Mouse (Mus musculus): ENCODE measurements around the gene Chn1.

Chn1 gene

GRCm38 (mm10) chr2:73561665-73562063 is 213.5 kb downstream of the Chn1 start:
- ChIA-PET POLR2A (interaction anchor here in 3 of 4 experiments (0.6 to 4.8 kb wide), 50 partner anchors 8 to 1106 kb away, joined by 3 to 36 read pairs (median 4); partner anchors contain the start of genes Gpr155 (in 2 of the 3), Atf2 (in 1 of the 3), Chn1 (in 1 of the 3) and Chrna1 (in 1 of the 3)), CTCF (interaction anchor here in 3 of 4 experiments (0.6 to 3.3 kb wide), 10 partner anchors 11 to 246 kb away, joined by 3 to 16 read pairs (median 5); partner anchors contain the start of gene Gpr155 (in 1 of the 3))

DNA sequence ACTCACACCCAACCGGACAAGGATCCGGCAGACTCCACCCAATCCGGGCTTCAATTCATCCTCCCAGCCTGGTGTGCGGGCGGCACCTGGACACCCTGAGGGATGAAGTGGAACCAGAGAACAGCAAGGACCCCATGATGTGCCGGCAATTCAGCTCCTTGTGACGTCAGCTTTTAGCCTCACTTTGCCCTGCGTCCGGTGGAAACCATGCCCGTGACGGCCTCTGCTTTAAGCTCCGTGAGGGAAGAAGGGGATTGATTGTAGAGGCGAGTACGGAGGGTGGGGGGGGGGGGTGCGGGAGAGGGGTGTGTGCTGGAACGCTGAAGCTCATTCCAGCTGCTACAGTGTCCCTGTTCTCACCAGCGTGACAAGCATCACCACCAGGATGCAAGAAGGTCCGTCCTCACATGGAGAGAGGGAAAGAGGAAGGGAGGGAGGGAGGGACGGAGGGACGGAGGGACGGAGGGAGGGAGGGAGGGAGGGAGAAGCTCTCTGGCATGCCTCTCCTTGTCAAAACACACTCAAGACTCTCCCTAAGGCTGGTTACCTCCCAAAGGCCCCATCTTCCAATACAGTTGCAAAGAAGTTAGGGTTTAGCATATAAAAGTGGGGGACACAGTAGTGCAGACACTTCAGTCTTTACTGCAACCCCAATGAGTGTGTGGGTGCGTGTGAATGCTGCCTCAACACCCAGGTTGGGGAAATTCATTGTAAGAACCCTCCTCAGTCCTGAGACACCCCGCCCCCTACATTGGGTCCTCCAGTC is 214.1 kb downstream of the Chn1 start:
- CTCF ChIA-PET = interaction anchor here (0.5 to 3.3 kb wide), 25 partner anchors 7 to 1590 kb away, joined by 3 to 16 read pairs (median 4); partner anchors contain the start of genes Cir1 (in 1 of the 4), Gpr155 (in 1 of the 4) and Scrn3 (in 1 of the 4)
- POLR2A ChIA-PET = interaction anchor here in 3 of 4 experiments (0.6 to 4.8 kb wide), 67 partner anchors 8 to 1110 kb away, joined by 3 to 36 read pairs (median 4); partner anchors contain the start of genes Chn1 (in 2 of the 3), Gpr155 (in 2 of the 3), Atf2 (in 1 of the 3) and Chrna1 (in 1 of the 3)

Measured in embryonic stem cell, embryonic (primary cell).